Mouse (Mus musculus): ENCODE data around the gene Ppbp. TPM values are rescaled to one million over a fixed set of nuclear protein-coding genes. Genes with fewer than 3 reads are reported as not detected.

The Ppbp gene
- polyA plus RNA-seq (2014; fragmentation: Illumina TruSeq; extraction: RNeasy Lipid Tissue Mini Kit (QIAGEN cat#74804); ENCODE audit: low replicate concordance) = 0.41 TPM

DNA sequence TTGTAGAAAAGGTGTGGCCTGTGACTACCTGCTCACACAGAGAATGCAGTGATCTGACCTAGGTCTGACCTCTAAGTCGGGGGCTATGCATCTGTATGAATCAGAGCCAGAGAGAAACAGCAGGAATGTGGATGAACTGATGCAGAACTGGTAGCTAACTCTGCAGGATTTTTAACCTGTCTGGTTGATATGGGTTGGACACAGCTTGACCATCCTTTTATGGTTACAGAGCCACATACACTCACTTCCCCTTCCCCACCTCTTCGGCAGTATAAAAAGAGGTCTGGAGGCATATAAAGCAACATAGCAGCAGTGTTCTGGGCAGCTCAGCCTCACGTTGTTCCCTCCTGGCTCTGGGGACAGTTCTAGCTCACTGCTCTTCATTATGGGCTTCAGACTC is at the start of gene Ppbp:
Gene Ppbp, plus strand, starts transcription at position 301 of the 400 bp plus-strand sequence.

DNA sequence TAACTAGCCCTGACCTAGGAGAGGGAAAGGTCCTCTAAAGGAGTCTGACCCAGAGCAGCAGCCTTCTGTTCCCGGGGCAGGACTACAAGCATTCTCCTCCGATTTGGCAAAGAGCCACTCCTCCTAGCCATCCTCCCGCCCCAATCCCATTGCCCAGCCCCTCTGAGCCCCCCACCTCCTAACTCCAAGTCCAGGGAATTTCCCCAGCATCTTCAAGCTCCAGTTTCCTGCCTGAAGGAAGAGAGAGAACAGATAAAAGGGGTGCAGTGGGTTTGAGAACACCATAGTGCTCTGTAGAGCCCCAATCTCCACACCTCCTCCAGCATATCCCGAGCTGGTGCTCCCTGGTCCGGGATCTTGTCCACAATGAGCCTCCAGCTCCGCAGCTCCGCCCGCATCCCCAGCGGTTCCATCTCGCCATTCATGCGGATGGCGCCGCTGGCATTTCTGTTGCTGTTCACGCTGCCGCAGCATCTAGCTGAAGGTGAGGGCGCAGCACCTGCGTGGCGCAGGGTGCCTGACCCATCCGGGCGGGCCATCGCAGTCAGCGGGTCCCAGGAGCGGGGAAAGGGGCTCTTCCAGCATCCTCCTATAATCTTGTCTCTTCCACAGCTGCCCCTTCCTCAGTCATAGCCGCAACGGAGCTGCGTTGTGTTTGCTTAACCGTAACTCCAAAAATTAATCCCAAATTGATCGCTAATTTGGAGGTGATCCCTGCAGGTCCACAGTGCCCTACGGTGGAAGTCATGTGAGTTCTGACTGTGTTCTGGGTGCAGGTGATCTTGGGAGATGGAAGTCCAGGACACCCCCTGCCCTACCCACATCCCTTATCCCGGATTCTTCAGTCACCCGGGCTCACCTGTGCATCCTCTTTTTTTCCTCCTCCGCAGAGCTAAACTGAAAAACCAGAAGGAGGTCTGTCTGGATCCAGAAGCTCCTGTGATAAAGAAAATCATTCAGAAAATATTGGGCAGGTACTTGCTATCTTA is 8.9 kb upstream of the Ppbp start, which contains the start of gene Cxcl5:
Gene Cxcl5, plus strand, starts transcription at position 284 of the 989 bp plus-strand sequence.

DNA sequence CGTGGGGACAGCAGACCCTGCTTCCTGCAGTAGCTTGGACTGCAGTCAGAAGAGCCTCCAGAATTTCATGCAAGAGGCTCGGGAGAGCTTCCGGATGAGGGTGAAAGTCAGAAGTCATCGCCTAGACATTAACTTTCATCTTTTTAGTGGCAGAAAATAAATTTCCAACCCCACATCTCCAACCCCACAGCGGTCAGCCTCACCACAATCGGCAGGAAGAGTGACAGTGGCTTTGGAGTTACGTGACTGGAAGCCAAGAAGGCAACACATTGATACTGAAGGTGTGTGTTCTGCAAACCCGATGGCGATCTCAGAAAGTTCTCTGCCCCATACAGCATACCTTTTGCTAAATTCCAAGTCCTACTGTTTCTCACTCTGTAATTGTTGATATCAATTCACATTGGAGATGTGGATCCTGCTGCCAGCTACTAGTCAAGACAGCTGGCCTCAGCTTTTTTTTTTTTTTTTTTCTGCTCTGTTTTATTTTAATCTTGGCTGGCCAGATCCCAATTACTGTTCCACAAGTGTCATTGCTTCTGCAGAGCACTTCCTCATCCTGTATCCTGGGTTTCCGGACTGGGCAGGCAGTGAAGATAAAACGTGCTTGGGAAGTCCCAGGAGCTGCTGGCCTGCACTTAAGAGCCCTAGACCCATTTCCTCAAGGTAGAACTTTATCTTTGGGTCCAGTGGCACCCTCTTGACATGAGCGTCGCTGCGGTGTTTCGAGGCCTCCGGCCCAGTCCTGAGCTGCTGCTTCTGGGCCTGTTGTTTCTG is 3.7 kb downstream of the Ppbp start, which contains the start of gene Pf4:
Gene Pf4, plus strand, starts transcription at position 556 of the 774 bp plus-strand sequence.

DNA sequence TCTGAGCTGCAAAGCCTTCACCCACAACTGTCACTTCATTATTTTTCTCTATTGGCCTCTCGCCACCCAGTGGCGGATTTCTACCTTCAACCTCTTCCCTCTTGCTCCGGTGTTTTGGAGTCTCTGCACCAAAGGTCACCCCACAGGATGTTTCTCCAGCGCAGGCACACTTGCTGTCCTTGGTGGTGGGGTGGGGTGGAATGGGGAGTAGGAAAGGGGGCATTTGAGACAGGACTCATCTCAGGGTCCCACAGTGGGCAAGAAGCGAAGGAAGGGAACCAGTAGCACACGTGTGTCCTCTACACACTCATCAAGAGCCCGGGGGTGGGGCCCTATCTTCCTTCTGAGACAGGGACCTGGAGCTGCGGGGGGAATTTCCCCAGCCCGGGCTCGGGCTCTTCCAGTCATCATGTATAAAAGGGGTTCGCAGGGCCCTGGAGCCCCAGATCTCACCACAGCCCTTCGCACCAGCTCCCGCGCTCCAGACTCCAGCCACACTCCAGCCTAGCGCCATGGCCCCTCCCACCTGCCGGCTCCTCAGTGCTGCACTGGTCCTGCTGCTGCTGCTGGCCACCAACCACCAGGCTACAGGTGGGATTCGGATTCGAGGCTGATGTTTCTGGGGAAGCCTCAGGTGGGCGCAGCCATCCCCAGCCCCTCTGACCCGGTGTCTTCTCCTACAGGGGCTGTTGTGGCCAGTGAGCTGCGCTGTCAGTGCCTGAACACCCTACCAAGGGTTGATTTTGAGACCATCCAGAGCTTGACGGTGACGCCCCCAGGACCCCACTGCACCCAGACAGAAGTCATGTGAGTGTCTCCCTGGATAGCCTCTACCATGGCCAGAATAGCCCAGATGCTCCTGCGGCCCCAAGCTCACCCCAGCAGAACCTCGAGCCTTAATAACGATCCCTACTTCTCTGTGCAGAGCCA is 17.6 kb downstream of the Ppbp start, which contains the start of gene Cxcl3:
Gene Cxcl3, plus strand, starts transcription at position 445 of the 930 bp plus-strand sequence.

DNA sequence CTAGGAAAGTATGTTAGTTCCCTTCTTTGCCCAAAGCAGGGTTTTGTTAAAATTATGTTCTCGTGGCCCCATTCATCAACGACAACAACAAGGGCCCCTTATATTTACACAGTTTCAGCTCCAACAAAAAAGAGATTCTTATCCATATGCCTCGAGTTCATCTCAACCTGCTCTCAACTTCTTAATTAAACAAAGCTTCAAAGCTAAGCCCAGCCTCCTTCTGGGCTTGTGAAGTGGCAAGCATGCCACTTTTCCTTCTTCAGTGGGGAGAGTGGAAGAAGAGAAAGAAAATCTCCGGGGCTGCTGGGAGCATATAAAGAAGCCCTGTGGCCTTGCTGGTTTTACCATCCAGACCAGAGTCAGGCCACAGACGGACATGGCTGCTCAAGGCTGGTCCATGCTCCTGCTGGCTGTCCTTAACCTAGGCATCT is 25.9 kb downstream of the Ppbp start, which contains the start of gene Cxcl15:
Gene Cxcl15, plus strand, starts transcription at position 340 of the 431 bp plus-strand sequence.

Other genes with a start within 250 kb of the Ppbp start
- gene Afm, start 249.6 kb upstream of the Ppbp start, polyA plus RNA-seq (2014; fragmentation: Illumina TruSeq; extraction: RNeasy Lipid Tissue Mini Kit (QIAGEN cat#74804); ENCODE audit: low replicate concordance) = 1.0 TPM
- not detected for gene 5830473C10Rik, start 207.4 kb upstream of the Ppbp start, polyA plus RNA-seq (2014; fragmentation: Illumina TruSeq; extraction: RNeasy Lipid Tissue Mini Kit (QIAGEN cat#74804); ENCODE audit: low replicate concordance)
- 53.5 TPM for gene Rassf6, start 127.9 kb upstream of the Ppbp start, polyA plus RNA-seq (2014; fragmentation: Illumina TruSeq; extraction: RNeasy Lipid Tissue Mini Kit (QIAGEN cat#74804); ENCODE audit: low replicate concordance)
- 3.7 TPM for gene Cxcl5, start 9.2 kb upstream of the Ppbp start, polyA plus RNA-seq (2014; fragmentation: Illumina TruSeq; extraction: RNeasy Lipid Tissue Mini Kit (QIAGEN cat#74804); ENCODE audit: low replicate concordance)
- gene Pf4, start 3.9 kb downstream of the Ppbp start, polyA plus RNA-seq (2014; fragmentation: Illumina TruSeq; extraction: RNeasy Lipid Tissue Mini Kit (QIAGEN cat#74804); ENCODE audit: low replicate concordance) = 7.8 TPM
- gene Cxcl3, start 17.6 kb downstream of the Ppbp start, polyA plus RNA-seq (2014; fragmentation: Illumina TruSeq; extraction: RNeasy Lipid Tissue Mini Kit (QIAGEN cat#74804); ENCODE audit: low replicate concordance) = not detected
- gene Cxcl15, start 26.0 kb downstream of the Ppbp start, polyA plus RNA-seq (2014; fragmentation: Illumina TruSeq; extraction: RNeasy Lipid Tissue Mini Kit (QIAGEN cat#74804); ENCODE audit: low replicate concordance) = 2.3 TPM
- 0.85 TPM for gene Cxcl1, start 122.7 kb downstream of the Ppbp start, polyA plus RNA-seq (2014; fragmentation: Illumina TruSeq; extraction: RNeasy Lipid Tissue Mini Kit (QIAGEN cat#74804); ENCODE audit: low replicate concordance)
- gene Cxcl2, start 135.4 kb downstream of the Ppbp start, polyA plus RNA-seq (2014; fragmentation: Illumina TruSeq; extraction: RNeasy Lipid Tissue Mini Kit (QIAGEN cat#74804); ENCODE audit: low replicate concordance) = 1.2 TPM
- 39.7 TPM for gene Mthfd2l, start 162.6 kb downstream of the Ppbp start, polyA plus RNA-seq (2014; fragmentation: Illumina TruSeq; extraction: RNeasy Lipid Tissue Mini Kit (QIAGEN cat#74804); ENCODE audit: low replicate concordance)